Mouse (Mus musculus) liver, embryonic 14.5 days (tissue): ENCODE data around the gene Xpnpep2.

Experiments
- CTCF ChIP-seq: IDR thresholded peaks from 2 replicates; pipeline ENCODE4 v1.5.1; 2016; ENCODE audit warnings: antibody characterized with exemption, low read depth, control low read depth
- EP300 ChIP-seq: IDR thresholded peaks from 2 replicates; pipeline ENCODE4 v1.6.1; 2016; ENCODE audit warnings: antibody characterized with exemption, low read depth

DNA sequence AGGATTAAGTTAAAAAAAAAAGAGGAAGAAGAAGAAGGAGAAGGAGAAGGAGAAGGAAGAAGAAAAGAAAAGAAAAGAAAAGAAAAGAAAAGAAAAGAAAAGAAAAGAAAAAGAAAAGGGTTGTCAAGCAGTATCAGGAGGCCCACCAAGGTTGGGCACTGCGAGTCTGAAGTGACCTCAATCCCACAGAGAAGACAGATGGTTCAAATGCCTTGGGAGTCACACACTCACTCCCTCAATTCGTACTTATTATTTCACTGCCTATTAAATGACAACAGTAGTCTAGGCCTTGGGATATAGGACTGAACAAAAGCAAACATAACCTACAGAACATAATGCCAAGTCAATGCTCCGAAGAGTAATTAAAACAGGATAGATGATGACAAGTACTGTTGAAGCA is 5.3 kb upstream of the Xpnpep2 start:
- TF ChIP-seq CTCF: no peak
- no peak for TF ChIP-seq EP300
